Mouse (Mus musculus) neural tube, embryonic 10.5 days (tissue): Measurements from ENCODE around the gene Catip.
A peak's percentile ranks its signal among the peaks of the same experiment; 100 is the strongest.

Source experiments
- DNase-seq: peaks from one replicate; pipeline ENCODE4 v3.0.0-alpha.2; 2017; ENCODE audit warnings: low spot score; ENCODE audit errors: extremely low spot score

The Catip gene

GRCm38 (mm10) chr1:74397268-74397918 lies 35.5 kb downstream of the Catip start:
- DNase-seq, result peak; percentile 97

- peak; percentile 71 for DNase-seq
These were observed 36.1 kb downstream of the Catip start for GRCm38 (mm10) chr1:74397919-74398451.

- DNase-seq, result no peak
These were observed 38.6 kb downstream of the Catip start for GRCm38 (mm10) chr1:74400531-74400930.

- no peak for DNase-seq
These were observed 39.3 kb downstream of the Catip start for GRCm38 (mm10) chr1:74401015-74401702.

GRCm38 (mm10) chr1:74404206-74404605 lies 42.3 kb downstream of the Catip start:
- no peak for DNase-seq

- no peak for DNase-seq
These were observed 46.9 kb downstream of the Catip start, which contains the start of gene Vil1 for GRCm38 (mm10) chr1:74408589-74409504. Vil1 (plus strand) TSS chr1:74409376.

GRCm38 (mm10) chr1:74411753-74412325 lies 49.9 kb downstream of the Catip start:
- DNase-seq, result no peak

- DNase-seq, result no peak
These were observed 50.8 kb downstream of the Catip start for GRCm38 (mm10) chr1:74412711-74413110.

- DNase-seq, result no peak
These were observed 53.2 kb downstream of the Catip start for GRCm38 (mm10) chr1:74415143-74415542.
